ENCODE assay signal across 16 mouse cellular contexts in the genomic region with DNA sequence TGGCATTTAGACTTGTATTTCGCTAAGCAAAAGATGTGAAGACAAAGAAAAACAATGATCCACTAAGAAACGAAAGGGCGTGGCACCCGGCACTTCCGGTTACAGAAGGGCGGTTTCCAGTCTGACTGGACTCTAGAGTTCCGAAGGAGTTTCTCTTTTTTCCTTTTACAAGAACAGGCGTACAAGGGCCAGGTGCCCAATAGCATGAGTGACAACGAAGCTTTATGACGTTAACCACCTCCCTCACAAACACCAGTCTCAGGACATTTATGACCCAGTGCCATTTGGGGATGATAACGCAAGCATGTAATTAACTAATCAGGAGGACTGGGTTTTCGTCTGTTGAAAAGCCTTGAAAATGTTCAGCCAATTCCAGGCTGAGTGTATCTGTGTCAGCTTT.
"Had no signal": no experiment of that assay in that cellular context is flagged by ENCODE, and none has a peak within 500 bp of the region (broad histone marks: within the 10 kb centered on the region; RNA-seq: fewer than 3 reads in every experiment).

No protein-coding gene starts in this region.

- H3K4me2 ChIP-seq: neural tube, embryonic 12.5 days; neural tube, embryonic 13.5 days; neural tube, embryonic 15.5 days; stomach, embryonic 15.5 days had no signal

- H3K27ac ChIP-seq: neural tube, embryonic 12.5 days; neural tube, embryonic 13.5 days; neural tube, embryonic 15.5 days; stomach, embryonic 15.5 days; stomach, postnatal 0 days had no signal

- H3K36me3 ChIP-seq: neural tube, embryonic 12.5 days; neural tube, embryonic 13.5 days; neural tube, embryonic 15.5 days; stomach, embryonic 15.5 days had no signal

- H3K9ac ChIP-seq: neural tube, embryonic 12.5 days; neural tube, embryonic 13.5 days; neural tube, embryonic 15.5 days; stomach, embryonic 15.5 days had no signal

- H3K4me3 ChIP-seq: neural tube, embryonic 12.5 days; neural tube, embryonic 13.5 days; neural tube, embryonic 15.5 days; stomach, embryonic 15.5 days had no signal

- H3K9me3 ChIP-seq: neural tube, embryonic 12.5 days; neural tube, embryonic 13.5 days; neural tube, embryonic 15.5 days; stomach, embryonic 15.5 days had no signal

- H3K4me1 ChIP-seq: neural tube, embryonic 12.5 days; neural tube, embryonic 13.5 days; neural tube, embryonic 15.5 days; stomach, embryonic 15.5 days had no signal

- H3K27me3 ChIP-seq: neural tube, embryonic 12.5 days; neural tube, embryonic 13.5 days; neural tube, embryonic 15.5 days; stomach, embryonic 15.5 days had no signal

- DNase-seq: retina, postnatal 1 day; right cerebral cortex, adult 18-20 months; right cerebral cortex, postnatal 14 days; right cerebral cortex, postnatal 25 days; right cerebral cortex, postnatal 4 days; spleen, adult 18-20 months; thymus, adult 18-20 months; thymus, adult 2 months; thymus, postnatal 14 days; thymus, postnatal 25 days; thymus, postnatal 36 days had no signal
